Mouse (Mus musculus) spleen, adult 2 months (tissue): ENCODE measurements around the gene Pam.

Experiments used
- CTCF ChIP-seq: fragments of 200-500 bp; IDR thresholded peaks from 2 replicates; pipeline ENCODE4 v1.5.1; 2011; ENCODE audit warnings: mild to moderate bottlenecking, inconsistent platforms; ENCODE audit not compliant: insufficient read depth, insufficient read length, insufficient replicate concordance; ENCODE audit errors: extremely low read depth
- POLR2A ChIP-seq: fragments of 200-500 bp; IDR thresholded peaks from 2 replicates; pipeline ENCODE4 v1.6.1; 2011; ENCODE audit warnings: low read depth, low read length, inconsistent platforms

GRCm38 (mm10) chr1:97848601-97849241 is 246.7 kb downstream of the Pam start:
- TF ChIP-seq POLR2A (no peak), CTCF (no peak)
